Mouse (Mus musculus) kidney, embryonic 16.5 days (tissue): ENCODE results near the gene Lsm11. TPM values are rescaled to one million over a fixed set of nuclear protein-coding genes. Genes with fewer than 3 reads are reported as not detected.

ENCODE experiments used
- ATAC-seq: fragments of 200-750 bp; cut with Nextera tagmentation; 2 replicates; pipeline ENCODE4 v1.8.0; 2017; ENCODE audit warnings: moderate TSS enrichment; ENCODE audit not compliant: low FRiP score, low TSS enrichment
- H3K27ac ChIP-seq: fragments of 300-500 bp; sonication (generic); 2 replicates; pipeline ENCODE4 v1.5.1; 2014; ENCODE audit warnings: low read length
- H3K27me3 ChIP-seq: fragments of 300-500 bp; sonication (generic); 2 replicates; pipeline ENCODE4 v1.6.1; 2014; ENCODE audit warnings: low read length, control low read depth, mixed read lengths; ENCODE audit not compliant: insufficient read depth
- H3K36me3 ChIP-seq: fragments of 300-500 bp; sonication (generic); 2 replicates; pipeline ENCODE4 v1.6.1; 2014; ENCODE audit warnings: low read length, control low read depth, mixed read lengths; ENCODE audit not compliant: insufficient read depth
- H3K4me1 ChIP-seq: fragments of 300-500 bp; sonication (generic); 2 replicates; pipeline ENCODE4 v1.6.1; 2014; ENCODE audit warnings: low read length, control low read depth, mixed read lengths; ENCODE audit not compliant: insufficient read depth
- H3K4me2 ChIP-seq: fragments of 300-500 bp; sonication (generic); replicated peaks from 2 replicates; pipeline ENCODE4 v1.6.1; 2014; ENCODE audit warnings: low read depth, low read length
- H3K4me3 ChIP-seq: fragments of 300-500 bp; sonication (generic); 2 replicates; pipeline ENCODE4 v1.5.1; 2014; ENCODE audit warnings: mild to moderate bottlenecking, low read length
- H3K9ac ChIP-seq: fragments of 300-500 bp; sonication (generic); replicated peaks from 2 replicates; pipeline ENCODE4 v1.6.1; 2014; ENCODE audit warnings: low read length
- H3K9me3 ChIP-seq: fragments of 300-500 bp; sonication (generic); 2 replicates; pipeline ENCODE4 v1.6.1; 2016; ENCODE audit warnings: low read length, control low read depth
- WGBS: fragments of 180-500 bp; shearing (Covaris S2); extraction: QIAGEN DNeasy Blood & Tissue Kit; methylation state at CpG from one replicate; pipeline ENCODE4 v1.1.7; 2014; 5-methylcytosine and 5-hydroxymethylcytosine counted together
- polyA plus RNA-seq: library from polyadenylated mRNA; unstranded; fragments of >200 nt; fragmentation: Nextera tagmentation; extraction: Ambion mirVana; gene quantifications from 2 replicates; pipeline ENCODE4 v1.2.1, GENCODE M21; 2015

The Lsm11 gene
- polyA plus RNA-seq, 1 experiment from 2014 or later, result 3.9 TPM

- H3K4me2 ChIP-seq, result no peak overlapping the region
- no peaks in the 10 kb centered on the region for H3K4me1 ChIP-seq
- H3K4me3 ChIP-seq, result no peak overlapping the region
- H3K27me3 ChIP-seq, result no peaks in the 10 kb centered on the region
- no peak overlapping the region for H3K9ac ChIP-seq
- ATAC-seq, result no peak
- H3K27ac ChIP-seq, result no peak overlapping the region
- H3K36me3 ChIP-seq, result peaks cover 25% of the 10 kb centered on the region
- H3K9me3 ChIP-seq, result no peaks in the 10 kb centered on the region
- WGBS, result 91% methylated on average over 8 of the region's 8 CpGs
Observed at GRCm38 (mm10) chr11:45937478-45937877, 7.3 kb downstream of the Lsm11 start.

GRCm38 (mm10) chr11:45932771-45933170 is 12.0 kb downstream of the Lsm11 start:
- Histone ChIP-seq H3K27me3 (no peaks in the 10 kb centered on the region), H3K9ac (no peak overlapping the region), H3K4me1 (no peaks in the 10 kb centered on the region), H3K36me3 (peaks cover 29% of the 10 kb centered on the region), H3K4me2 (no peak overlapping the region), H3K4me3 (no peak overlapping the region), H3K9me3 (no peaks in the 10 kb centered on the region), H3K27ac (no peak overlapping the region)
- WGBS, result 93% methylated on average over 10 of the region's 10 CpGs
- ATAC-seq, result no peak

- WGBS, result 88% methylated on average over 10 of the region's 10 CpGs
- no peak for ATAC-seq
- H3K9me3 ChIP-seq, result no peaks in the 10 kb centered on the region
- H3K27me3 ChIP-seq, result no peaks in the 10 kb centered on the region
- H3K4me3 ChIP-seq, result no peak overlapping the region
- H3K36me3 ChIP-seq, result peaks cover 8% of the 10 kb centered on the region
- no peaks in the 10 kb centered on the region for H3K4me1 ChIP-seq
- H3K9ac ChIP-seq, result no peak overlapping the region
- H3K4me2 ChIP-seq, result no peak overlapping the region
- no peak overlapping the region for H3K27ac ChIP-seq
Observed at GRCm38 (mm10) chr11:45929541-45929940, 15.2 kb downstream of the Lsm11 start.

- H3K4me3 ChIP-seq, result no peak overlapping the region
- H3K4me2 ChIP-seq, result no peak overlapping the region
- H3K4me1 ChIP-seq, result no peaks in the 10 kb centered on the region
- H3K36me3 ChIP-seq, result 0 out of 2 replicates have a peak, but pooled peaks cover 4% of the 10 kb centered on the region
- H3K9ac ChIP-seq, result no peak overlapping the region
- no peaks in the 10 kb centered on the region for H3K27me3 ChIP-seq
- 74% methylated on average over 5 of the region's 5 CpGs for WGBS
- no peak overlapping the region for H3K27ac ChIP-seq
- H3K9me3 ChIP-seq, result no peaks in the 10 kb centered on the region
- no peak for ATAC-seq
Observed at GRCm38 (mm10) chr11:45927456-45927855, 17.3 kb downstream of the Lsm11 start.

GRCm38 (mm10) chr11:45926640-45927082 is 18.1 kb downstream of the Lsm11 start:
- H3K4me3 ChIP-seq, result peak overlapping the region; percentile 45
- H3K27me3 ChIP-seq, result no peaks in the 10 kb centered on the region
- peak overlapping the region; percentile 67 for H3K9ac ChIP-seq
- H3K27ac ChIP-seq, result no peak overlapping the region
- H3K9me3 ChIP-seq, result no peaks in the 10 kb centered on the region
- ATAC-seq, result peak; percentile 93
- peak overlapping the region; percentile 61 for H3K4me2 ChIP-seq
- WGBS, result under 1% methylated on average over 9 of the region's 9 CpGs
- 0 out of 2 replicates have a peak, but pooled peaks cover 4% of the 10 kb centered on the region for H3K36me3 ChIP-seq
- 0 out of 2 replicates have a peak, but pooled peaks cover under 1% of the 10 kb centered on the region for H3K4me1 ChIP-seq

GRCm38 (mm10) chr11:45925436-45925835 is 19.3 kb downstream of the Lsm11 start:
- 51% methylated on average over 6 of the region's 6 CpGs for WGBS
- ATAC-seq, result no peak

GRCm38 (mm10) chr11:45921480-45921898 is 23.2 kb downstream of the Lsm11 start:
- Histone ChIP-seq H3K9ac (peak overlapping the region; percentile 52), H3K27me3 (no peaks in the 10 kb centered on the region), H3K9me3 (no peaks in the 10 kb centered on the region), H3K4me1 (peaks cover 5% of the 10 kb centered on the region; the same call in 1 of the 2 replicates), H3K27ac (no peak overlapping the region), H3K36me3 (no peaks in the 10 kb centered on the region), H3K4me2 (peak overlapping the region; percentile 29), H3K4me3 (no peak overlapping the region)
- 12% methylated on average over 10 of the region's 10 CpGs for WGBS
- no peak for ATAC-seq

More at GRCm38 (mm10) chr11:45925436-45925835, 19.3 kb downstream of the Lsm11 start:
- Histone ChIP-seq H3K9me3 (no peaks in the 10 kb centered on the region), H3K27me3 (no peaks in the 10 kb centered on the region), H3K4me1 (peaks cover 5% of the 10 kb centered on the region; the same call in 1 of the 2 replicates), H3K9ac (no peak overlapping the region), H3K36me3 (0 out of 2 replicates have a peak, but pooled peaks cover 4% of the 10 kb centered on the region), H3K27ac (no peak overlapping the region), H3K4me3 (no peak overlapping the region), H3K4me2 (no peak overlapping the region)

GRCm38 (mm10) chr11:45921026-45921425 is 23.7 kb downstream of the Lsm11 start:
- no peak overlapping the region for H3K27ac ChIP-seq
- ATAC-seq, result no peak
- WGBS, result 56% methylated on average over 8 of the region's 8 CpGs
- H3K27me3 ChIP-seq, result no peaks in the 10 kb centered on the region
- H3K36me3 ChIP-seq, result no peaks in the 10 kb centered on the region
- no peaks in the 10 kb centered on the region for H3K9me3 ChIP-seq
- H3K4me2 ChIP-seq, result peak overlapping the region; percentile 29
- no peak overlapping the region for H3K4me3 ChIP-seq
- peaks cover 5% of the 10 kb centered on the region; the same call in 1 of the 2 replicates for H3K4me1 ChIP-seq
- no peak overlapping the region for H3K9ac ChIP-seq

- Histone ChIP-seq H3K4me1 (peaks cover 5% of the 10 kb centered on the region; the same call in 1 of the 2 replicates), H3K27me3 (no peaks in the 10 kb centered on the region), H3K4me3 (no peak overlapping the region), H3K27ac (no peak overlapping the region), H3K9me3 (no peaks in the 10 kb centered on the region), H3K36me3 (no peaks in the 10 kb centered on the region), H3K9ac (no peak overlapping the region), H3K4me2 (no peak overlapping the region)
- no peak for ATAC-seq
- WGBS, result 72% methylated on average over 4 of the region's 4 CpGs
Observed at GRCm38 (mm10) chr11:45918836-45919235, 25.9 kb downstream of the Lsm11 start.

GRCm38 (mm10) chr11:45918018-45918417 is 26.7 kb downstream of the Lsm11 start:
- no peaks in the 10 kb centered on the region for H3K27me3 ChIP-seq
- no peaks in the 10 kb centered on the region for H3K36me3 ChIP-seq
- H3K4me3 ChIP-seq, result no peak overlapping the region
- WGBS, result 92% methylated on average over 6 of the region's 6 CpGs
- peaks cover 5% of the 10 kb centered on the region; the same call in 1 of the 2 replicates for H3K4me1 ChIP-seq
- no peak overlapping the region for H3K9ac ChIP-seq
- H3K27ac ChIP-seq, result no peak overlapping the region
- ATAC-seq, result no peak
- H3K9me3 ChIP-seq, result no peaks in the 10 kb centered on the region
- no peak overlapping the region for H3K4me2 ChIP-seq
